Mouse (Mus musculus) Muller cell, postnatal 12 days (primary cell): ENCODE data around the gene Rarres1.

Experiments used
- DNase-seq: peaks from one replicate; pipeline ENCODE4 v3.0.0-alpha.2; 2015; ENCODE audit errors: inconsistent ontology term

Gene Rarres1

GRCm38 (mm10) chr3:67515274-67515801 lies at the start of gene Rarres1:
Gene Rarres1 (minus strand): TSS chr3:67515523.
- DNase-seq = peak; percentile 59

GRCm38 (mm10) chr3:67564731-67565357 lies 49.5 kb upstream of the Rarres1 start:
- DNase-seq = peak; percentile 57

- DNase-seq = peak; percentile 7
These were observed 42.5 kb upstream of the Rarres1 start for GRCm38 (mm10) chr3:67557718-67558354.

GRCm38 (mm10) chr3:67557200-67557651 lies 41.9 kb upstream of the Rarres1 start:
- no peak for DNase-seq

GRCm38 (mm10) chr3:67555211-67555610 lies 39.9 kb upstream of the Rarres1 start:
- no peak for DNase-seq

GRCm38 (mm10) chr3:67553927-67554448 lies 38.7 kb upstream of the Rarres1 start:
- no peak for DNase-seq

- DNase-seq = peak; percentile 16
These were observed 38.0 kb upstream of the Rarres1 start for GRCm38 (mm10) chr3:67553281-67553680.

GRCm38 (mm10) chr3:67551193-67551592 lies 35.9 kb upstream of the Rarres1 start:
- no peak for DNase-seq

- no peak for DNase-seq
These were observed 28.3 kb upstream of the Rarres1 start for GRCm38 (mm10) chr3:67543630-67544029.

GRCm38 (mm10) chr3:67524768-67525167 lies 9.4 kb upstream of the Rarres1 start:
- no peak for DNase-seq

GRCm38 (mm10) chr3:67522709-67523108 lies 7.4 kb upstream of the Rarres1 start:
- no peak for DNase-seq

GRCm38 (mm10) chr3:67520568-67521143 lies 5.3 kb upstream of the Rarres1 start:
- DNase-seq = no peak

- DNase-seq = peak; percentile 40
These were observed 486 bp downstream of the Rarres1 start for GRCm38 (mm10) chr3:67514801-67515273.

GRCm38 (mm10) chr3:67512807-67513206 lies 2.5 kb downstream of the Rarres1 start:
- DNase-seq = peak; percentile 66

GRCm38 (mm10) chr3:67508216-67508892 lies 7.0 kb downstream of the Rarres1 start:
- DNase-seq = no peak

GRCm38 (mm10) chr3:67505286-67505685 lies 10.0 kb downstream of the Rarres1 start:
- peak; percentile 80 for DNase-seq

- DNase-seq = no peak
These were observed 11.4 kb downstream of the Rarres1 start for GRCm38 (mm10) chr3:67503878-67504277.

GRCm38 (mm10) chr3:67499406-67499791 lies 15.9 kb downstream of the Rarres1 start:
- no peak for DNase-seq

GRCm38 (mm10) chr3:67498773-67499405 lies 16.4 kb downstream of the Rarres1 start:
- no peak for DNase-seq

- DNase-seq = no peak
These were observed 17.3 kb downstream of the Rarres1 start for GRCm38 (mm10) chr3:67497998-67498397.

GRCm38 (mm10) chr3:67496310-67496709 lies 19.0 kb downstream of the Rarres1 start:
- DNase-seq = no peak
